12 mouse cellular contexts compared by ENCODE assay signal in genomic region chr16:92348941-92349340, GRCm38 (mm10). TPM values are rescaled to one million over a fixed set of nuclear protein-coding genes. Genes with fewer than 3 reads are reported as not detected.
DNase-seq lines count a peak whose midpoint lies in the region; ATAC-seq lines count a peak whose summit lies in the region.
"Had no signal": no experiment of that assay in that cellular context is flagged by ENCODE, and none has a peak within 500 bp of the region (broad histone marks: within the 10 kb centered on the region; RNA-seq: fewer than 3 reads in every experiment).

No protein-coding gene starts in this region.

- H3K9me3 ChIP-seq in heart, embryonic 13.5 days = no peaks in the 10 kb centered on the region
- H3K9me3 ChIP-seq in heart, embryonic 11.5 days (replicated peaks; ENCODE audit: control insufficient read depth, low read length) = no peaks in the 10 kb centered on the region
- no peaks in the 10 kb centered on the region for H3K9me3 ChIP-seq in hindbrain, embryonic 15.5 days
- H3K9me3 ChIP-seq: stomach, embryonic 15.5 days had no signal

- H3K4me2 ChIP-seq in heart, embryonic 13.5 days = no peak overlapping the region
- H3K4me2 ChIP-seq in heart, embryonic 11.5 days = no peak overlapping the region
- no peak overlapping the region; the same call in 1 of the 2 replicates for H3K4me2 ChIP-seq in hindbrain, embryonic 15.5 days
- H3K4me2 ChIP-seq: stomach, embryonic 15.5 days had no signal

- H3K27me3 ChIP-seq in heart, embryonic 13.5 days (replicated peaks) = no peaks in the 10 kb centered on the region
- H3K27me3 ChIP-seq in heart, embryonic 11.5 days (ENCODE audit: control insufficient read depth, insufficient read depth, low read length) = no peaks in the 10 kb centered on the region
- H3K27me3 ChIP-seq in hindbrain, embryonic 15.5 days = no peaks in the 10 kb centered on the region
- H3K27me3 ChIP-seq: stomach, embryonic 15.5 days had no signal

- H3K36me3 ChIP-seq in heart, embryonic 13.5 days = no peaks in the 10 kb centered on the region; the same call in 1 of the 2 replicates
- no peaks in the 10 kb centered on the region for H3K36me3 ChIP-seq in heart, embryonic 11.5 days (ENCODE audit: control insufficient read depth, insufficient read depth, low read length)
- no peaks in the 10 kb centered on the region for H3K36me3 ChIP-seq in hindbrain, embryonic 15.5 days
- H3K36me3 ChIP-seq: stomach, embryonic 15.5 days had no signal

- 0 out of 2 replicates have a peak overlapping the region, but pooled peaks have one; percentile 8 for H3K27ac ChIP-seq in heart, embryonic 13.5 days (replicated peaks)
- no peak overlapping the region for H3K27ac ChIP-seq in heart, embryonic 11.5 days (ENCODE audit: low read depth, low read length)
- H3K27ac ChIP-seq in hindbrain, embryonic 15.5 days (replicated peaks) = no peak overlapping the region
- H3K27ac ChIP-seq: stomach, embryonic 15.5 days had no signal

- no peak overlapping the region for H3K4me3 ChIP-seq in heart, embryonic 13.5 days
- H3K4me3 ChIP-seq in heart, embryonic 11.5 days (ENCODE audit: low read depth, low read length) = no peak overlapping the region
- H3K4me3 ChIP-seq in hindbrain, embryonic 15.5 days = no peak overlapping the region
- H3K4me3 ChIP-seq: stomach, embryonic 15.5 days had no signal

- peak; percentile 61 for DNase-seq in 3T3-L1 (ENCODE audit: low read depth, low spot score)
- peak; percentile 90 for DNase-seq in adrenal gland, adult 8-10 months
- no peak for DNase-seq in right cerebral cortex, postnatal 14 days
- no peak for DNase-seq in kidney, adult 8-10 months
- no peak for DNase-seq in retina, embryonic 14.5 days (ENCODE audit: low spot score)

- H3K4me1 ChIP-seq in heart, embryonic 13.5 days = peaks cover 47% of the 10 kb centered on the region
- peaks cover 19% of the 10 kb centered on the region for H3K4me1 ChIP-seq in heart, embryonic 11.5 days (ENCODE audit: control insufficient read depth, insufficient read depth, low read length)
- peaks cover 5% of the 10 kb centered on the region; the same call in 1 of the 2 replicates for H3K4me1 ChIP-seq in hindbrain, embryonic 15.5 days (replicated peaks)
- H3K4me1 ChIP-seq: stomach, embryonic 15.5 days had no signal

- no peak overlapping the region for H3K9ac ChIP-seq in heart, embryonic 13.5 days
- no peak overlapping the region for H3K9ac ChIP-seq in heart, embryonic 11.5 days (ENCODE audit: low read depth, low read length)
- no peak overlapping the region for H3K9ac ChIP-seq in hindbrain, embryonic 15.5 days
- H3K9ac ChIP-seq: stomach, embryonic 15.5 days had no signal

- no peak for ATAC-seq in heart, embryonic 13.5 days (ENCODE audit: extremely low read depth, insufficient number of reproducible peaks, low FRiP score, low TSS enrichment)
- no peak for ATAC-seq in heart, embryonic 11.5 days (replicated peaks; ENCODE audit: insufficient number of reproducible peaks, low FRiP score, low TSS enrichment)
- ATAC-seq in hindbrain, embryonic 15.5 days (ENCODE audit: low FRiP score, low read depth) = peak; percentile 81

- WGBS in heart, embryonic 13.5 days = 71% methylated on average over 12 of the region's 12 CpGs
- 81% methylated on average over 12 of the region's 12 CpGs for WGBS in heart, embryonic 11.5 days (ENCODE audit: insufficient replicate concordance)
- 63% methylated on average over 12 of the region's 12 CpGs for WGBS in hindbrain, embryonic 15.5 days

RNA-seq across cellular contexts. Expression of gene Kcne1, which starts 10.3 kb away (rescaled TPM):
- polyA plus RNA-seq in heart, embryonic 13.5 days (2015; fragmentation: Nextera tagmentation; extraction: Ambion mirVana) = 105 and 125 TPM in 2 replicates
- 64.5 TPM in 2 replicates for polyA plus RNA-seq in heart, embryonic 11.5 days (2014; fragmentation: Nextera tagmentation; extraction: Ambion mirVana)
- total RNA-seq in adrenal gland, adult 8-10 months (2022) = not detected
- polyA plus RNA-seq in hindbrain, embryonic 15.5 days (2015; fragmentation: Nextera tagmentation; extraction: Ambion mirVana) = 0.27 TPM in 1 of 2 replicates, not detected in the other

RNA-seq across cellular contexts. Expression of gene Fam243, which starts 27.7 kb away (rescaled TPM):
- polyA plus RNA-seq in heart, embryonic 13.5 days (2015; fragmentation: Nextera tagmentation; extraction: Ambion mirVana) = not detected in 2 replicates
- not detected in 2 replicates for polyA plus RNA-seq in heart, embryonic 11.5 days (2014; fragmentation: Nextera tagmentation; extraction: Ambion mirVana)
- total RNA-seq in adrenal gland, adult 8-10 months (2022) = under 1 TPM in 1 of 4 experiments, not detected in 3; 0.13 TPM
- 0.08 TPM in 1 of 2 replicates, not detected in the other for polyA plus RNA-seq in hindbrain, embryonic 15.5 days (2015; fragmentation: Nextera tagmentation; extraction: Ambion mirVana)
- polyA plus RNA-seq: heart, embryonic 14.5 days; limb, embryonic 11.5 days; neural tube, embryonic 11.5 days; stomach, embryonic 15.5 days had no signal

RNA-seq across cellular contexts. Expression of gene Smim11, which starts 47.9 kb away (rescaled TPM):
- polyA plus RNA-seq in heart, embryonic 13.5 days (2015; fragmentation: Nextera tagmentation; extraction: Ambion mirVana) = 101 and 111 TPM in 2 replicates
- 117 and 119 TPM in 2 replicates for polyA plus RNA-seq in heart, embryonic 11.5 days (2014; fragmentation: Nextera tagmentation; extraction: Ambion mirVana)
- total RNA-seq in adrenal gland, adult 8-10 months (2022) = 10 to 100 TPM; 52.1 to 83.0 (median 64.7) TPM
- 59.3 and 71.4 TPM in 2 replicates for polyA plus RNA-seq in hindbrain, embryonic 15.5 days (2015; fragmentation: Nextera tagmentation; extraction: Ambion mirVana)

RNA-seq across cellular contexts. Expression of gene Kcne2, which starts 56.8 kb away (rescaled TPM):
- 1.2 and 1.3 TPM in 2 replicates for polyA plus RNA-seq in heart, embryonic 13.5 days (2015; fragmentation: Nextera tagmentation; extraction: Ambion mirVana)
- 1.8 and 1.9 TPM in 2 replicates for polyA plus RNA-seq in heart, embryonic 11.5 days (2014; fragmentation: Nextera tagmentation; extraction: Ambion mirVana)
- not detected for total RNA-seq in adrenal gland, adult 8-10 months (2022)
- polyA plus RNA-seq in hindbrain, embryonic 15.5 days (2015; fragmentation: Nextera tagmentation; extraction: Ambion mirVana) = 23.0 and 31.7 TPM in 2 replicates

Comparison
In these comparisons a context has a peak if more than half of its experiments do, and no peak if none do; other contexts are left out.
1. DNase-seq: peak in 3T3-L1 (single experiment) and adrenal gland, adult 8-10 months (single experiment); none in right cerebral cortex, postnatal 14 days (single experiment), kidney, adult 8-10 months (0 of 2) and retina, embryonic 14.5 days (single experiment).
2. RNA of gene Kcne1, which starts 10.3 kb away (polyA plus RNA-seq): 105 to 125 TPM in heart, embryonic 13.5 days and 64.5 TPM in heart, embryonic 11.5 days; 0.27 TPM in hindbrain, embryonic 15.5 days; every median in the first group is over 10 times any median in the second.